Mouse (Mus musculus) T-helper 1 cell (primary cell): ENCODE results near the gene Pygo1.

Experiments used
- in situ Hi-C: fragments of 300-600 bp; cut with MboI, MseI; formaldehyde crosslinking; loops from one replicate; pipeline ENCODE4 v1.15.1; 2025; ENCODE audit warnings: high pct_unique_total_duplicates

The Pygo1 gene

DNA sequence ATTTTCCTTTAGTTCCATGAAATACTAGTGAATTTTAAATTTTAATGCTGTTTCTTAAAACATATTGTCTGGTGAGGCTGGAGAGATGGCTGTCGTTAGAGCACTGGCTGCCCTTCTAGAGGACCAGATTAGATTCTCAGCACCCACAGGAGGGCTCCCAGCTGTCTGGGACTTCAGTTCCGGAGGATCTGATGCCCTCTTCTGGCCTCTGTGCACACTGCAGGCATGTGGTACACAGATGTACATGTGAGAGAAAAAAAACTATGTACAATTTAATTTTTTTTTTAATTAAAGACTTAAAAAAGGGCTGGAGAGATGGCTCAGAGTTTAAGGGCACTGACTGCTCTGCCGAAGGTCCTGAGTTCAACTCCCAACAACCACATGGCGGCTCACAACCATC lies 9.9 kb downstream of the Pygo1 start:
- in situ Hi-C loops: no loop called here

DNA sequence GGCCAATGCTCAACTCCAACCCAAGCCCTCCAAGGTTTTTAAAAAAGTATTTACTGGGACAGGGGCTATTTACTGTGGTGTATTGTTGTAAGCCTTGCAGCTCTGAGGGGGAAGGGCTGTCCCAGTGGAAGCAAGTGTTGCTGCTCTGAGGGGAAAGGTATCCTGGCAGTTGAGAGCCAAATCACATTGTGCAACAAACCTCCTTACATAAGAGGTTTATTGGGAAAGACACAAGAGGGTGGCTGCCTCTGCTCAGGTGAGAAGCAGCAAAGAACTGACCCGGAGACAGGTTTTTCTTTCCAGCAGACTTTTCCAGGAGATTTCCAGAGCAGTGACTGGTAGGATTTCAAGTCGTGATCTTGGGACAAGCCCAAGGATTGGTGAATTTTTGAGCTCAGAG lies 10.9 kb downstream of the Pygo1 start:
- in situ Hi-C loops: no loop called here

DNA sequence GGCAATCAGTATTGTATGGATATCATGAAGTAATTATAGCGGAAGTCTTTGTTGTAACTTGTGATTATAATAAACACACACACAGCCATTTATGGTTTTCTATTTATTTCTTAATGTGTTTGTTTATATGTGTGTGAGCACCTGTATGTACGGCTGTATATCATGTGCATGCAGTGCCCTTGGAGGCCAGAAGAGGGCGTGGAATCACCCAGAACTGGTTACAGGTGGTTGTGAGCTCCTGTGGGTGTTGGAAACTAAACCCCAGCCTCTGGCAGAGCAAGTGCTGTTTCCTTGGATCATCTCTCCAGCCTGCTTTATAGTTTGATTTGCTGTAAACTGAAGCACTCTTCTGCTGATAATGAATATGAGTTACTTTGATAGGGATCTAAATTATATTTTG lies 18.0 kb downstream of the Pygo1 start:
- in situ Hi-C loops: loop anchor here (5.0 kb wide), 1 partner anchor 36 kb away; no protein-coding TSS in a partner anchor

GRCm38 (mm10) chr9:72944286-72944685 lies 18.8 kb downstream of the Pygo1 start:
- in situ Hi-C loops: loop anchor here (5.0 kb wide), 1 partner anchor 37 kb away; no protein-coding TSS in a partner anchor

DNA sequence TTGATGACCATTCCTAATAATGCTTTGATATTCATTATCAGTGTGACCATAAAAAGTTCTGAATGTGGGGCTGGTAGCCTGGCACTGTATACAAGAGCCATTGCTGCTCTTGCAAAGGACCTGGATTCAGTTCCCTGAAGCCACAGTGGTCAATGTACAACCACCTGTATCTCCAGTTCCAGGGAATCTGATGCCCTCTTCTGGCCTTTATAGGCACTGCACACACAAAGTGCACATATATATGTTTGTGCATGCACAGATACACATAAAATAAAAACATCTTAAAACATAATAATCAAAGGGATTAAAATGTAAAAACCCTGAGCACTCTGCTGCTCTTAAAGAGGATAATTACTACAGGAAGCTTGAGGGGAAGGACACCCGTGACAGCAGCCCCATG lies 21.6 kb downstream of the Pygo1 start:
- in situ Hi-C loops: no loop called here

DNA sequence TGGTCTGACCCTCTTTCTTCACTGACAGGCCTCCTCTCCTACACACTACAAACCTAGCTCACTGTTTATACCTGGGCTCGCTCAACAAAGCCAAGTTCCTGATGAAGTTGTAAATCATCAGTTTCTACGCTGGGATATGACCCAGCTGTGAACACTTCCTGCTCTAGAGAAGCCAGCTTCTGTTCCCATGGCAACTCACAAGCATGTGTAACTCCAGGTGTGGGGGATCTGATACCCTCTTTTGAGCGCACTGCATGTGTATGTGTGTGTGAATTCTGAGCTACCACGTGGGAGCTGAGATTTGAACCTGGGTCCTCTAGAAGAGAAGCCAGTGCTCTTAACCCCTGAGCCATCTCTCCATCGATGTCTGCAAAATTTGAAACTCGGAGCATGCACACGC lies 24.1 kb downstream of the Pygo1 start:
- in situ Hi-C loops: no loop called here

DNA sequence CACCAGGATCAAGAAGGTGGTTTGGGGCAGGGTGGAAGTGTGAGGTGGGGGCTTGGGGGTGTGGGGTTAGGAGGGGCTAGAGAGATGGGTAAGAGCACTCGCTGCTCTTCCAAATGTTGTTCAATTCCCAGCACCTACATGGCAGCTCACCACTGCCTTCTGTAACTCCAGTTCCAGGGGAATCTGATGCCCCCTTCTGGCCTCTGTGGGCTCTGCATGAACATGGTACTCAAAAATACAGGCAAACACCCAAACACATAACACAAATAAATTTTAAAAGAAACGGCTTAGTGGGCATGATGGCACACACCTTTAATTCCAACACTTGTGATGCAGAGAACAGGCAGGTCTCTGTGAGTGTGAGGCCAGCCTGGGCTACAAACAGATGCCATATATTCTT lies 29.3 kb downstream of the Pygo1 start:
- in situ Hi-C loops: no loop called here

- in situ Hi-C loops: no loop called here
Observed at GRCm38 (mm10) chr9:72955546-72955945, 30.1 kb downstream of the Pygo1 start.

DNA sequence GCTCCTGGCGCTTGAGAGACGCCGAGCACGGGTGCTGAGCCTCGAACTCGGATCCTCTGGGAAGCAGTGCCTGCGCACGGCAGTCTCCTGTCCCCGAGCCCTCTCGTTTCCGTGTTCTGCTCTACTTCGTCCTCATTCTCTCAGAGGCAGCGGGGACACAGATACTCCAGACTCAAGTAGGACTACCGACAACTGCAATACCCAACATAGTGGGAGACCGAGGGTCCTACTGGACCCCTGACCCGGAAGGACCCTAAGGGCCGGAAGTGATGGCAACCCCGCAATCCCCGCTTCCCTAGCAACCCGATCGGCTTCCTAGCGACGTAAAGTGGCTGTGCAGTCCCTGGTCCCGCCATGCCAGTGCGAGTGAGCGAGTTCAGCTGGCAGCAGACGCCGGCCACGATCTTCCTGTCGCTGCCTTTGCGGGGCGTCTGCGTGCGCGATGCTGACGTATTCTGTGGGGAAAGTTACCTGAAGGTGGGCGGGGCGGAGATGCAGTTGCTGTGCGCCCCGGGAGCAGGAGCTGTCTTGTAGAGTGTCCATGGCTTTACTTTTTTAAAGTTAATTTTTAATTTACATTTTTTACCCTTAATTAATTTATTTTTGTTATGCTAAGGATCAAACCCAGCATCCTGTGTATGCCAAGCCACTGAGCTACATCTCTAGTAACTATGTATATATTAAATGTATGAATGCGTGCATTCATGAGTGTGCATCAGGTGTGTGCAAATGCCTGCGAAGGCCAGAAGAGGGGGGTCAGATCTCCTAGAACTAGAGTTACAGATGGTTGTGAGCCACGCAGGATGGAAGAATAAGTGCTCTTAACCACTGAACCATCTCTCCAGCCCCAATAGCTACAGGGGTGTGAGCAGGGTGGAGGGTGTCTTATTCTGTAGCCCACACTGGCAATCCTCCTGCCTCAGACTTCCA lies 33.3 kb downstream of the Pygo1 start, which contains the start of the genes Dyx1c1 and Gm44503:
Gene Dyx1c1 (plus strand): TSS at position 265 of the 930 bp plus-strand sequence.
Gene Gm44503 (plus strand): TSS at position 332 of the 930 bp plus-strand sequence.
- in situ Hi-C loops: no loop called here

- in situ Hi-C loops: no loop called here
Observed at GRCm38 (mm10) chr9:72961346-72961745, 35.9 kb downstream of the Pygo1 start.

DNA sequence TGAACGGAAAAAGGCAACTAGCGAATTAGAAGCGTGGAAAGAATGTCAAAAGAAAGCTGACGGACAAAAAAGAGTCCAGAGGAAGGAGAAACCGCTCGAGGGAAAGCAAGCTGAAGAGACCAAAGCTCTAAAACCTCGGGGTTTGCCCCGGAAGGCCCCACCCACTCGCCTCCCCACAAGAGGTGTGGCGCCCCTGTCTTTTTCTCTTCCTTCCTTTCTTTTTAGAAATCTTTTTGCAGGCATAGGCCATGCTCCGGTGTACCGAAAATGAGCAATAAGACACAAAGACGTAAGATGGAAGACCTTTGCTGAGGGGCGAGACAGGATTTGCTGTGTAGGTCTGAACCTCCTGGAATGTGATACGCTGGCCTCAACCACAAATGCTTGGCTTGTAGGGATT lies 36.5 kb downstream of the Pygo1 start:
- in situ Hi-C loops: no loop called here

DNA sequence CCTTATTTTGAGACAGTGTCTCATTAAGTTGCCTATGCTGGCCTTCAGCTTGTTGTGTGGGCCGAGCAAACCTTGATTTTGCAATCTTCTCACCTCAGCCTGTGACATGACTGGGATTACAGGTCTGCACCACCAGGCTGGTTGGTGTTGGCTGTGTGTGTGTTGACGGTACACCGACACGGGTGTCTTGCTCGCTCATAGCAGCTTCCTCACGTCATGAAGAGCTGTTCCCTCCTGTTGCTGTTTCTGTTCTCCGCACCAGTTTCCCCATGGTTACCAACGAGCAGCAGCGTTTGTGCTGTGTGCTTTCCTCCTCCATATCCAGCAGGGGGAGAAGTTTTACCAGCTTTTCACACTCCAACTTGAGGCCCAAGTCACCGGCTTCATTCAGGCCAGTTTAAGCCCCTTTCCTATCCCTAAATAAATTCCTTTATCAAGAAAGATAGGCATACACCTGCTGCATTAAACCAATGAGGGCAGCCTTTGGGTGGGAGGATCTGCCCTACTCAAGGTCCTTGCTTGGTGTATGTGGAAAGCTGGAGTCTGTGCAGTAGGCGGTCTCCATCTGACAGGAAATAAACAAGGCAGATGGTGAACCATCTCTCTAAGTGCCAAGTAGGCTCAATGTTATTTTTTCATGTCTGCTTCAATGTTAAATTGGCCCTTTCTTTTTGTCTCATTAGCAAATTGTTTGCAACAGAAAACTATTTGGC lies 43.1 kb downstream of the Pygo1 start:
- in situ Hi-C loops: loop anchor here (5.0 kb wide), 1 partner anchor 74 kb away; the partner anchor contains the start of genes Pigb and Rab27a

- in situ Hi-C loops: loop anchor here (5.0 kb wide), 2 partner anchors 72 to 122 kb away; partner anchors contain the start of genes Pigb and Rab27a
Observed at GRCm38 (mm10) chr9:72969874-72970273, 44.4 kb downstream of the Pygo1 start.

DNA sequence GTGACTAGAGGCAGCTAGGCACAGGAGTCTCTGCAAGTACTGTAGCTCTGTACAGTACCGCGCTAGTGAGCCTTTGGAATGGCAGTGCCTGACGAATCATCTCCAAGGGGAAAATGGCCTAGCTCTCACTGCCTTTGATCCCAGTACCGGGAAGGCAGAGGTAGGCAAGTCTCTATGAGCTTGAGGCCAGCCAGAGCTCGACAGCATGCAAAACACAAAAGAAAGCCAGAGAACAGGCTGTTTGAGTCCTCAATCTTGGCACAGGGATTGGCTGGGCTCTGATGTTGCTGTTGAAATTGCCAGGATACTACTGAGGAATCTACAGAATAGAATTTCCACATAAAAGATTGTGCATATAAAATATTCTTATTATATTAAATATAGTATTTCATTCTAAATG lies 47.0 kb downstream of the Pygo1 start:
- in situ Hi-C loops: loop anchor here (5.0 kb wide), 1 partner anchor 120 kb away; no protein-coding TSS in a partner anchor

- in situ Hi-C loops: loop anchor here (5.0 kb wide), 1 partner anchor 119 kb away; no protein-coding TSS in a partner anchor
Observed at GRCm38 (mm10) chr9:72972984-72973383, 47.5 kb downstream of the Pygo1 start.

GRCm38 (mm10) chr9:72974734-72975133 lies 49.3 kb downstream of the Pygo1 start:
- in situ Hi-C loops: loop anchor here (5.0 kb wide), 1 partner anchor 118 kb away; no protein-coding TSS in a partner anchor

DNA sequence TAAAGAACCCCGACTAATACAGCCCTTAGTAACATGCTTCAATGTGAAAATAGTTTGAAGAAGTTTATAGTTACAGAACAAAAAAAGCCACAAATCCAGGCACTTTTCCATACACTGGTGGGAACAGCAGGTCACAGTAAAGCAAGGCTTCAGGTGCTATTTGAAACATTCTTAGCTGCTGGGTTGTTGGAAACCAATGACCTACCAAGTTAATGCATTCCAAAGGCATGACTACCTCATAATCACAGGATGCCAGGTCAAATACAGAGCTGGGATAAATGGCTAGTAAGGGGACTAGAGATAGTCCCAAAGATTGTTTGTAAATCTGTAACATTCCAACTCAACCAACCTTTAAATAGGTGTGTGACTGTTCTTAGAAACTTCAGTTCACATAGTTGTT lies 49.8 kb downstream of the Pygo1 start:
- in situ Hi-C loops: no loop called here

- in situ Hi-C loops: no loop called here
Observed at GRCm38 (mm10) chr9:72983066-72983465, 57.6 kb downstream of the Pygo1 start.

DNA sequence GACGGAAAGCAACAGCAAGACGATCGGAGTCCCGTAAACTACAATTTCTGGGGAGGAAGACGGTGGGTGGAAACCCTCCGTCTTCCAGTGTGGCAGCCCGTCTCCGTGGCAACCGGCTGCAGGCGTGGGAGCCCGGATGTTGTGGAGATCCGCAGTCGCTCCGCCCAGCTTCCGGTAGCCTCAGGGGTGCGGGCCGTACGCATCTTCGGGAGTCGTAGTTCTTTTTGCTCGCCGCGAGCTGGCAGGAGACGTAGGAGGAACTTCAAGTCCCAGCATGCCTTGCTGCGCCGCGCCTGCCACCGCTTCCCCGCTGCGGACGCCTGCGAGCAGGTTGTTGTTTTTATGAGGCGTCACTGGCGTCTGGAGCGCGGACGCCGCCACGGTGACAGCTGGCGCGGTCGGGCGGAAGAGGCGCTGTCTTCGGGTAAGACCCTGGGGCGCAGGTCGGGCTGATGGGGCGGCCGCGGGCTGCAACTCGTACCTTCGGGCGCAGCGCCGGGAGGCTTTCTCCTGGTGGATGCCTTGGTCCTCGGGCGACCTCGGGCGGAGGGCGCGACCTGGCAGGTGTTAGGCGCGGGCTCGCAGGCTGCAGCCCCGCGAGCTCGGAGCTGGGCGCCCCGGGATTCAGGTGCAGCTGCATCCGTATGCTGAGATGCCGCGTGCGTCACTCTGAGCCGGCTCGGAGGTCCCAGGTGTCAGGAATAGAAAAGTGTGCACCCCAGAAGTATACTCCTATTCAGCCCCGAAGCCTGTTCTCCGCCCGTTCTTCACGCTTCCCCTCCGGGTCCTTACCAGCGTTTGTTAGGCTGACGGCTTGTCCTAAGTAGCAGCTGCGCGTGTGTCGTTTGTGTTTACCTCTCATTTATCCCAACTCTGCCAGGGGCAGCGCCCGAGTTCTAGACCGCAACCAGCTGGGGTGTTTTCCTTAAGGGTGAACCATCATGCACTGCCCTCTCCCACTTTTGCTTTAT lies 60.1 kb downstream of the Pygo1 start, which contains the start of the genes Ccpg1os and Ccpg1:
Gene Ccpg1os (minus strand): TSS at position 133 of the 971 bp plus-strand sequence.
Gene Ccpg1 (plus strand): TSS at position 180 of the 971 bp plus-strand sequence.
- in situ Hi-C loops: no loop called here

GRCm38 (mm10) chr9:72987703-72988102 lies 62.3 kb downstream of the Pygo1 start:
- in situ Hi-C loops: no loop called here

DNA sequence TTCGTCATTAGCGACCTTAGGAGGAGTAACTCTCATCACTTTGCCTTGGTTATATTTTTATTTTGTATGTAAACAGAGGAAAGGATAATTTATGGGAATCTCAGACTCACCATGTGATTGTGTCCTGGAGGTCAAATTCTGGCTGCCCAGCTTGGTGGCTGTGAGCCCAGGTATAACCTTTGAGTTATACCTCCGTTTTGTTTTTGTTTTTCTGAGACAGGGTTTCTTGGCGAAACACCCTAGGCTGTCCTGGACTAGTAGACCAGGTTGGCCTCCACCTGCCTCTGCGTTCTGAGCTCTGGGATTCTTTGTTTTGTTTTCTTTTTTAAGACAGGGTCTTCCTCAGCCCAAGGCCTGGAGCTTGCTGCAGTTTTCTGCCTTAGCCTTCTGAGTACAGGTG lies 63.3 kb downstream of the Pygo1 start:
- in situ Hi-C loops: no loop called here
